Mouse (Mus musculus): ENCODE measurements around the gene Lrp10.

- TF ChIP-seq EP300 (optimal IDR thresholded peaks at IDR 0.05) (no peak), CTCF (IDR thresholded peaks at IDR 0.05; ENCODE audit: low read depth) (no peak)
Measured at GRCm38 (mm10) chr14:54429332-54430093, 34.4 kb upstream of the Lrp10 start.
